Mouse (Mus musculus) CH12.LX (cell line): ENCODE data around the gene Ttbk1. TPM values are rescaled to one million over a fixed set of nuclear protein-coding genes. Genes with fewer than 3 reads are reported as not detected.

ENCODE experiments used
- DNase-seq: peaks from one replicate; pipeline ENCODE4 v3.0.0-alpha.2; 2013; ENCODE audit errors: extremely low read depth
- H3K27ac ChIP-seq: 2 replicates; pipeline ENCODE4 v1.5.1; 2012; ENCODE audit warnings: low read depth, mild to moderate bottlenecking, control low read depth, moderate library complexity; ENCODE audit not compliant: insufficient read depth
- H3K27me3 ChIP-seq: replicated peaks from 2 replicates; pipeline ENCODE3; 2012; ENCODE audit warnings: inconsistent platforms
- H3K36me3 ChIP-seq, 2 experiments: replicated peaks in 1 of 2; 2 replicates each; pipeline versions ENCODE3 to v1.6.1; 2012; ENCODE audit warnings: inconsistent platforms in 1 of 2, low read length in 1 of 2, mild to moderate bottlenecking in 1 of 2, mixed read lengths in 1 of 2, moderate library complexity in 1 of 2; ENCODE audit not compliant: control insufficient read depth in 1 of 2, insufficient read depth in 1 of 2
- H3K4me1 ChIP-seq, 2 experiments: 2 replicates each; pipeline ENCODE4 v1.6.1; 2012; ENCODE audit warnings: inconsistent platforms in 1 of 2, moderate library complexity in 1 of 2; ENCODE audit not compliant: insufficient read depth in 2 of 2, control insufficient read depth in 1 of 2
- H3K4me2 ChIP-seq: 2 replicates; pipeline ENCODE4 v1.6.1; 2012; ENCODE audit warnings: low read depth, mild to moderate bottlenecking, control low read depth; ENCODE audit not compliant: poor library complexity, insufficient read depth, severe bottlenecking
- H3K4me3 ChIP-seq, 3 experiments: fragments of 150-350 bp in 1 of 3; sonication (generic) in 1 of 3; replicated peaks in 1 of 3; 2 replicates each; pipeline versions ENCODE3 to v1.5.1; 2011 to 2012; ENCODE audit warnings: low read depth in 2 of 3, low read length in 2 of 3, mild to moderate bottlenecking in 2 of 3, moderate library complexity in 2 of 3, control low read depth in 1 of 3, improper control_type of control experiment in 1 of 3, inconsistent platforms in 1 of 3, mixed read lengths in 1 of 3; ENCODE audit not compliant: poor library complexity in 1 of 3
- H3K79me2 ChIP-seq: replicated peaks from 2 replicates; pipeline ENCODE4 v1.6.1; 2012; ENCODE audit warnings: mild to moderate bottlenecking, moderate library complexity; ENCODE audit not compliant: control insufficient read depth, poor library complexity, insufficient read depth, severe bottlenecking; ENCODE audit errors: extremely low read depth
- H3K9ac ChIP-seq: 2 replicates; pipeline ENCODE4 v1.6.1; 2012; ENCODE audit warnings: low read depth, mild to moderate bottlenecking, control low read depth, moderate library complexity; ENCODE audit not compliant: insufficient read depth
- H3K9me3 ChIP-seq: replicated peaks from 2 replicates; pipeline ENCODE3; 2012; ENCODE audit warnings: low read length, inconsistent platforms, mixed read lengths
- BHLHE40 ChIP-seq: IDR thresholded peaks from 2 replicates; pipeline ENCODE4 v1.6.1; 2011; ENCODE audit warnings: mild to moderate bottlenecking, low read depth, low read length, improper control_type of control experiment
- CHD2 ChIP-seq: IDR thresholded peaks from 2 replicates; pipeline ENCODE4 v1.6.1; 2011; ENCODE audit warnings: low read length, improper control_type of control experiment
- CTCF ChIP-seq, 2 experiments: IDR thresholded peaks in 1 of 2; conservative IDR thresholded peaks in 1 of 2; 2 replicates each; pipeline ENCODE4 v1.5.1; 2011 to 2012; ENCODE audit warnings: low read depth in 2 of 2, low read length in 2 of 2, improper control_type of control experiment in 1 of 2, inconsistent platforms in 1 of 2, mild to moderate bottlenecking in 1 of 2, moderate library complexity in 1 of 2
- E2F4 ChIP-seq: IDR thresholded peaks from 2 replicates; pipeline ENCODE4 v1.6.1; 2011; ENCODE audit warnings: low read depth, low read length, improper control_type of control experiment; ENCODE audit not compliant: insufficient replicate concordance
- IRF4 ChIP-seq: IDR thresholded peaks from 2 replicates; pipeline ENCODE4 v1.6.1; 2014; ENCODE audit warnings: low read depth, mild to moderate bottlenecking, inconsistent platforms, low read length, improper control_type of control experiment
- JUND ChIP-seq: conservative IDR thresholded peaks from 2 replicates; pipeline ENCODE4 v1.6.1; 2011; ENCODE audit warnings: low read depth, low read length, improper control_type of control experiment
- KAT2A ChIP-seq: IDR thresholded peaks from 2 replicates; pipeline ENCODE4 v1.6.1; 2012; ENCODE audit warnings: low read length, improper control_type of control experiment, inconsistent platforms; ENCODE audit not compliant: insufficient replicate concordance
- MAFK ChIP-seq: IDR thresholded peaks from 2 replicates; pipeline ENCODE4 v1.6.1; 2011; ENCODE audit warnings: low read length, improper control_type of control experiment; ENCODE audit not compliant: insufficient replicate concordance
- MXI1 ChIP-seq: IDR thresholded peaks from 2 replicates; pipeline ENCODE4 v1.6.1; 2011; ENCODE audit warnings: mild to moderate bottlenecking, low read depth, low read length, improper control_type of control experiment
- MYC ChIP-seq: IDR thresholded peaks from 2 replicates; pipeline ENCODE4 v1.6.1; 2011; ENCODE audit warnings: low read depth, mild to moderate bottlenecking, improper control_type of control experiment, low read length
- PAX5 ChIP-seq: IDR thresholded peaks from 2 replicates; pipeline ENCODE4 v1.6.1; 2012; ENCODE audit warnings: low read length, inconsistent platforms, mixed read lengths
- POLR2A ChIP-seq: IDR thresholded peaks from 2 replicates; pipeline ENCODE4 v1.6.1; 2011; ENCODE audit warnings: low read depth, mild to moderate bottlenecking, improper control_type of control experiment, low read length
- POLR2AphosphoS2 ChIP-seq: IDR thresholded peaks from 2 replicates; pipeline ENCODE4 v1.6.1; 2011; ENCODE audit warnings: low read depth, low read length, improper control_type of control experiment
- RAD21 ChIP-seq: IDR thresholded peaks from 2 replicates; pipeline ENCODE4 v1.6.1; 2011; ENCODE audit warnings: low read depth, mild to moderate bottlenecking, low read length, improper control_type of control experiment, moderate library complexity
- SMC3 ChIP-seq: IDR thresholded peaks from 2 replicates; pipeline ENCODE4 v1.6.1; 2011; ENCODE audit warnings: low read depth, low read length, improper control_type of control experiment
- TCF12 ChIP-seq: IDR thresholded peaks from 2 replicates; pipeline ENCODE4 v1.6.1; 2014; ENCODE audit warnings: low read depth, mild to moderate bottlenecking, inconsistent platforms, low read length, improper control_type of control experiment
- UBTF ChIP-seq: IDR thresholded peaks from 2 replicates; pipeline ENCODE4 v1.6.1; 2012; ENCODE audit warnings: low read depth, mild to moderate bottlenecking, inconsistent platforms, low read length, improper control_type of control experiment, moderate library complexity
- USF1 ChIP-seq: IDR thresholded peaks from 2 replicates; pipeline ENCODE4 v1.6.1; 2014; ENCODE audit warnings: low read depth, mild to moderate bottlenecking, inconsistent platforms, low read length, improper control_type of control experiment
- ZC3H11A ChIP-seq: IDR thresholded peaks from 2 replicates; pipeline ENCODE4 v1.6.1; 2012; ENCODE audit warnings: low read depth, mild to moderate bottlenecking, inconsistent platforms, low read length, improper control_type of control experiment
- ZMIZ1 ChIP-seq: IDR thresholded peaks from 2 replicates; pipeline ENCODE4 v1.6.1; 2012; ENCODE audit warnings: low read depth, mild to moderate bottlenecking, inconsistent platforms, low read length, improper control_type of control experiment
- dilution Hi-C: fragments of 300-500 bp; cut with MboI; formaldehyde crosslinking; loops from 2 replicates; pipeline ENCODE4 v1.14.3; 2020; ENCODE audit warnings: low sequenced_read_pairs; ENCODE audit not compliant: extremely low pct_unique_long_range_greater_than_20kb, extremely low pct_ligation_motif_present
- in situ Hi-C: fragments of 300-500 bp; cut with MboI; formaldehyde crosslinking; loops from 3 replicates; pipeline ENCODE4 v1.14.3; 2019; ENCODE audit warnings: low sequenced_read_pairs, low pct_ligation_motif_present, low pct_unique_long_range_greater_than_20kb, mixed read lengths
- polyA plus RNA-seq: library from polyadenylated mRNA; unstranded; fragments of >175 nt; gene quantifications from 2 replicates; pipeline ENCODE4 v1.2.1, GENCODE M21; 2012; ENCODE audit warnings: low read depth; ENCODE audit not compliant: insufficient read length
- total RNA-seq, 2 experiments: library from RNA; depleted of rRNA; stranded (reverse); fragments of 300-350 nt in 1 of 2; fragments of >200 nt in 1 of 2; gene quantifications; 2 replicates each; pipeline ENCODE4 v1.2.3; 2012 to 2014

Gene Ttbk1
- total and polyA plus RNA-seq, 3 experiments: 0.08 TPM; not detected in 2

GRCm38 (mm10) chr17:46438298-46438873 lies 49.1 kb downstream of the Ttbk1 start, which contains the start of gene Slc22a7:
TSS of gene Slc22a7 (minus strand) at chr17:46438457.
- Histone ChIP-seq H3K27me3 (peaks cover 39% of the 10 kb centered on the region), H3K36me3 (no peaks in the 10 kb centered on the region), H3K4me1 (no peaks in the 10 kb centered on the region), H3K79me2 (no peaks in the 10 kb centered on the region), H3K27ac (no peak within 1 kb of the TSS), H3K4me3 (no peak within 1 kb of the TSS), H3K9me3 (no peaks in the 10 kb centered on the region), H3K9ac (no peak within 1 kb of the TSS), H3K4me2 (no peak within 1 kb of the TSS)
- DNase-seq: no peak
- TF ChIP-seq POLR2AphosphoS2 (no peak), KAT2A (no peak), IRF4 (no peak), TCF12 (no peak), POLR2A (no peak), USF1 (no peak), CHD2 (no peak), JUND (no peak), MXI1 (no peak), MAFK (no peak), RAD21 (no peak), BHLHE40 (no peak), ZC3H11A (no peak), E2F4 (no peak), MYC (no peak), UBTF (no peak), ZMIZ1 (no peak)
- dilution Hi-C loops: no loop called here
- in situ Hi-C loops: no loop called here

- TF ChIP-seq PAX5: no peak
- TF ChIP-seq RAD21: peak; percentile 40
- peak in 1 of 2 experiments; percentile 68; a peak in 2 of 4 replicates for TF ChIP-seq CTCF (conservative IDR thresholded peaks at IDR 0.05 in 1 of 2, IDR thresholded peaks at IDR 0.05 in 1 of 2; ENCODE audit: low read depth in 2 of 2, low read length in 2 of 2)
- peak; percentile 64 for TF ChIP-seq SMC3
- Histone ChIP-seq H3K9ac (no peak overlapping the region), H3K9me3 (no peaks in the 10 kb centered on the region), H3K27ac (no peak overlapping the region), H3K4me3 (no peak overlapping the region), H3K4me1 (no peaks in the 10 kb centered on the region), H3K4me2 (no peak overlapping the region), H3K27me3 (peaks cover 29% of the 10 kb centered on the region), H3K79me2 (no peaks in the 10 kb centered on the region), H3K36me3 (no peaks in the 10 kb centered on the region)
- in situ Hi-C loops: no loop called here
- DNase-seq: peak; percentile 6
- dilution Hi-C loops: no loop called here
Observed at GRCm38 (mm10) chr17:46436672-46437366, 50.7 kb downstream of the Ttbk1 start.
